Mouse (Mus musculus) MEL (cell line): ENCODE measurements around the gene Gabra5. TPM values are rescaled to one million over a fixed set of nuclear protein-coding genes. Genes with fewer than 3 reads are reported as not detected.

Experiments
- DNase-seq: peaks from one replicate; pipeline ENCODE4 v3.0.0; 2011; ENCODE audit warnings: low read depth, low spot score
- H3K27ac ChIP-seq: 2 replicates; pipeline ENCODE4 v1.5.1; 2012; ENCODE audit warnings: low read depth, mild to moderate bottlenecking, control low read depth, low read length, moderate library complexity; ENCODE audit not compliant: control insufficient read depth
- H3K27me3 ChIP-seq, 2 experiments: fragments of 150-350 bp in 1 of 2; sonication (generic) in 1 of 2; 2 replicates each; pipeline ENCODE4 v1.6.1; 2012; ENCODE audit warnings: low read length in 2 of 2, mild to moderate bottlenecking in 2 of 2, improper control_type of control experiment in 1 of 2, moderate library complexity in 1 of 2; ENCODE audit not compliant: insufficient read depth in 2 of 2, control insufficient read depth in 1 of 2
- H3K36me3 ChIP-seq, 2 experiments: 2 replicates each; pipeline ENCODE4 v1.6.1; 2012 to 2014; ENCODE audit warnings: low read length in 2 of 2, improper control_type of control experiment in 1 of 2, inconsistent platforms in 1 of 2, mild to moderate bottlenecking in 1 of 2; ENCODE audit not compliant: insufficient read depth in 2 of 2, control insufficient read depth in 1 of 2
- H3K4me1 ChIP-seq, 2 experiments: fragments of 150-350 bp in 1 of 2; sonication (generic) in 1 of 2; 2 replicates each; pipeline ENCODE4 v1.6.1; 2012; ENCODE audit warnings: low read length in 2 of 2, improper control_type of control experiment in 1 of 2, mild to moderate bottlenecking in 1 of 2; ENCODE audit not compliant: insufficient read depth in 2 of 2, control insufficient read depth in 1 of 2
- H3K4me3 ChIP-seq, 2 experiments: fragments of 150-350 bp in 1 of 2; sonication (generic) in 1 of 2; 2 replicates each; pipeline ENCODE4 v1.5.1; 2012; ENCODE audit warnings: low read depth in 2 of 2, low read length in 2 of 2, mild to moderate bottlenecking in 2 of 2, moderate library complexity in 2 of 2, control low read depth in 1 of 2, improper control_type of control experiment in 1 of 2; ENCODE audit not compliant: control insufficient read depth in 1 of 2, insufficient read depth in 1 of 2
- H3K79me2 ChIP-seq: 2 replicates; pipeline ENCODE4 v1.6.1; 2012; ENCODE audit warnings: mild to moderate bottlenecking, low read length, moderate library complexity; ENCODE audit not compliant: control insufficient read depth, poor library complexity, insufficient read depth
- H3K9ac ChIP-seq: 2 replicates; pipeline ENCODE4 v1.6.1; 2012; ENCODE audit warnings: low read depth, mild to moderate bottlenecking, control low read depth, low read length, moderate library complexity; ENCODE audit not compliant: control insufficient read depth, poor library complexity, severe bottlenecking
- H3K9me3 ChIP-seq: fragments of 150-350 bp; sonication (generic); replicated peaks from 2 replicates; pipeline ENCODE4 v1.6.1; 2012; ENCODE audit warnings: mild to moderate bottlenecking, low read length, improper control_type of control experiment, moderate library complexity; ENCODE audit not compliant: insufficient read depth
- CTCF ChIP-seq, 3 experiments: IDR thresholded peaks in 2 of 3; conservative IDR thresholded peaks in 1 of 3; 2 replicates each; pipeline ENCODE4 v1.5.1; 2011 to 2012; ENCODE audit warnings: low read length in 3 of 3, low read depth in 2 of 3, mild to moderate bottlenecking in 2 of 3, improper control_type of control experiment in 1 of 3, inconsistent platforms in 1 of 3, mixed read lengths in 1 of 3, moderate library complexity in 1 of 3; ENCODE audit not compliant: control insufficient read depth in 1 of 3, insufficient read depth in 1 of 3, poor library complexity in 1 of 3, severe bottlenecking in 1 of 3
- E2F4 ChIP-seq: IDR thresholded peaks from 2 replicates; pipeline ENCODE4 v1.6.1; 2011; ENCODE audit warnings: low read depth, low read length, improper control_type of control experiment, borderline replicate concordance
- ELF1 ChIP-seq: IDR thresholded peaks from 2 replicates; pipeline ENCODE4 v1.6.1; 2014; ENCODE audit warnings: low read depth, mild to moderate bottlenecking, inconsistent platforms, low read length, improper control_type of control experiment, moderate library complexity
- EP300 ChIP-seq, 2 experiments: IDR thresholded peaks; 2 replicates each; pipeline ENCODE4 v1.6.1; 2011; ENCODE audit warnings: improper control_type of control experiment in 2 of 2, low read length in 2 of 2, low read depth in 1 of 2, mild to moderate bottlenecking in 1 of 2
- ETS1 ChIP-seq: IDR thresholded peaks from 2 replicates; pipeline ENCODE4 v1.6.1; 2012; ENCODE audit warnings: low read depth, mild to moderate bottlenecking, inconsistent platforms, low read length, improper control_type of control experiment, moderate library complexity
- GATA1 ChIP-seq: IDR thresholded peaks from 2 replicates; pipeline ENCODE4 v1.6.1; 2011; ENCODE audit warnings: low read depth, low read length, improper control_type of control experiment
- MAFK ChIP-seq: IDR thresholded peaks from 2 replicates; pipeline ENCODE4 v1.6.1; 2011; ENCODE audit warnings: low read depth, mild to moderate bottlenecking, low read length, improper control_type of control experiment, borderline replicate concordance
- MEF2A ChIP-seq: IDR thresholded peaks from 2 replicates; pipeline ENCODE4 v1.6.1; 2014; ENCODE audit warnings: low read depth, mild to moderate bottlenecking, inconsistent platforms, low read length, improper control_type of control experiment; ENCODE audit not compliant: poor library complexity, insufficient replicate concordance, severe bottlenecking; ENCODE audit errors: extremely low read depth
- MYC ChIP-seq: IDR thresholded peaks from 2 replicates; pipeline ENCODE4 v1.6.1; 2011; ENCODE audit warnings: low read depth, mild to moderate bottlenecking, low read length, improper control_type of control experiment, moderate library complexity
- POLR2AphosphoS2 ChIP-seq: IDR thresholded peaks from 2 replicates; pipeline ENCODE4 v1.6.1; 2011; ENCODE audit warnings: low read length, improper control_type of control experiment
- SIN3A ChIP-seq: IDR thresholded peaks from 2 replicates; pipeline ENCODE4 v1.6.1; 2012; ENCODE audit warnings: low read length, improper control_type of control experiment, inconsistent platforms
- SMC3 ChIP-seq: IDR thresholded peaks from 2 replicates; pipeline ENCODE4 v1.6.1; 2011; ENCODE audit warnings: low read depth, low read length, improper control_type of control experiment
- TBP ChIP-seq: IDR thresholded peaks from 2 replicates; pipeline ENCODE4 v1.8.0; 2011; ENCODE audit warnings: low read depth, low read length, improper control_type of control experiment
- TCF12 ChIP-seq: IDR thresholded peaks from 2 replicates; pipeline ENCODE4 v1.6.1; 2014; ENCODE audit warnings: low read depth, mild to moderate bottlenecking, inconsistent platforms, low read length, improper control_type of control experiment, moderate library complexity
- UBTF ChIP-seq: IDR thresholded peaks from 2 replicates; pipeline ENCODE4 v1.6.1; 2012; ENCODE audit warnings: low read depth, mild to moderate bottlenecking, inconsistent platforms, low read length, improper control_type of control experiment, moderate library complexity, borderline replicate concordance; ENCODE audit not compliant: insufficient read depth
- ZC3H11A ChIP-seq: IDR thresholded peaks from 2 replicates; pipeline ENCODE4 v1.6.1; 2012; ENCODE audit warnings: low read depth, mild to moderate bottlenecking, inconsistent platforms, low read length, improper control_type of control experiment
- ZKSCAN1 ChIP-seq: IDR thresholded peaks from 2 replicates; pipeline ENCODE4 v1.6.1; 2012; ENCODE audit warnings: low read depth, mild to moderate bottlenecking, inconsistent platforms, low read length, improper control_type of control experiment, moderate library complexity
- polyA plus RNA-seq, 2 experiments: library from polyadenylated mRNA; stranded (reverse) in 1 of 2; unstranded in 1 of 2; fragments of >175 nt in 1 of 2; fragments of >200 nt in 1 of 2; gene quantifications; 2 replicates each; pipeline versions ENCODE4 v1.2.1 to v1.2.4; 2012; ENCODE audit warnings: low replicate concordance in 2 of 2, low read depth in 1 of 2; ENCODE audit not compliant: insufficient read length in 2 of 2, insufficient read depth in 1 of 2, missing spikeins in 1 of 2
- total RNA-seq: library from RNA; depleted of rRNA; stranded (reverse); fragments of 300-350 nt; gene quantifications from 2 replicates; pipeline ENCODE4 v1.2.3, GENCODE M21; 2012

The Gabra5 gene
- total and polyA plus RNA-seq, 3 experiments: not detected

- Histone ChIP-seq H3K79me2 (no peaks in the 10 kb centered on the region), H3K4me3 (no peak overlapping the region), H3K27ac (no peak overlapping the region), H3K36me3 (no peaks in the 10 kb centered on the region), H3K9ac (no peak overlapping the region), H3K9me3 (no peaks in the 10 kb centered on the region), H3K27me3 (no peaks in the 10 kb centered on the region), H3K4me1 (no peaks in the 10 kb centered on the region)
- TF ChIP-seq SMC3 (no peak), SIN3A (no peak), ELF1 (no peak), E2F4 (no peak), POLR2AphosphoS2 (no peak), MYC (no peak), TBP (no peak), TCF12 (no peak), UBTF (no peak), EP300 (IDR thresholded peaks at IDR 0.05; ENCODE audit: low read depth in 1 of 2, low read length in 2 of 2) (no peak), MAFK (no peak), GATA1 (no peak), MEF2A (no peak), ZC3H11A (no peak), ETS1 (no peak), ZKSCAN1 (no peak), CTCF (IDR thresholded peaks at IDR 0.05 in 2 of 3, conservative IDR thresholded peaks at IDR 0.05 in 1 of 3; ENCODE audit: control insufficient read depth in 1 of 3, insufficient read depth in 1 of 3, low read depth in 2 of 3, low read length in 3 of 3, poor library complexity in 1 of 3, severe bottlenecking in 1 of 3) (no peak)
- DNase-seq: no peak
Measured at GRCm38 (mm10) chr7:57512955-57513354, 3.1 kb upstream of the Gabra5 start.

GRCm38 (mm10) chr7:57508860-57509632 is 813 bp downstream of the Gabra5 start:
- no peaks in the 10 kb centered on the region for H3K9me3 ChIP-seq
- H3K4me3 ChIP-seq: no peak overlapping the region
- no peaks in the 10 kb centered on the region for H3K4me1 ChIP-seq
- H3K79me2 ChIP-seq: no peaks in the 10 kb centered on the region
- H3K36me3 ChIP-seq: no peaks in the 10 kb centered on the region
- no peaks in the 10 kb centered on the region for H3K27me3 ChIP-seq
- no peak for TF ChIP-seq UBTF
- no peak overlapping the region for H3K9ac ChIP-seq
- H3K27ac ChIP-seq: no peak overlapping the region
- DNase-seq: no peak
